Mouse (Mus musculus) ES-E14 (cell line): ENCODE measurements around the gene Gm42669.

ENCODE experiments used
- CHD2 ChIP-seq: IDR thresholded peaks from 2 replicates; pipeline ENCODE4 v1.6.1; 2014; ENCODE audit warnings: mild to moderate bottlenecking, low read depth, low read length, inconsistent platforms
- HCFC1 ChIP-seq: IDR thresholded peaks from 2 replicates; pipeline ENCODE4 v1.6.1; 2012; ENCODE audit warnings: low read length, inconsistent platforms, borderline replicate concordance; ENCODE audit not compliant: insufficient read depth
- MAFK ChIP-seq: IDR thresholded peaks from 2 replicates; pipeline ENCODE4 v1.6.1; 2014; ENCODE audit warnings: mild to moderate bottlenecking, low read depth, low read length, inconsistent platforms; ENCODE audit not compliant: insufficient read depth
- ZC3H11A ChIP-seq: IDR thresholded peaks from 2 replicates; pipeline ENCODE4 v1.6.1; 2012; ENCODE audit warnings: low read depth, mild to moderate bottlenecking, inconsistent platforms, low read length, borderline replicate concordance
- ZNF384 ChIP-seq: IDR thresholded peaks from 2 replicates; pipeline ENCODE4 v1.6.1; 2012; ENCODE audit warnings: low read depth, low read length, inconsistent platforms

DNA sequence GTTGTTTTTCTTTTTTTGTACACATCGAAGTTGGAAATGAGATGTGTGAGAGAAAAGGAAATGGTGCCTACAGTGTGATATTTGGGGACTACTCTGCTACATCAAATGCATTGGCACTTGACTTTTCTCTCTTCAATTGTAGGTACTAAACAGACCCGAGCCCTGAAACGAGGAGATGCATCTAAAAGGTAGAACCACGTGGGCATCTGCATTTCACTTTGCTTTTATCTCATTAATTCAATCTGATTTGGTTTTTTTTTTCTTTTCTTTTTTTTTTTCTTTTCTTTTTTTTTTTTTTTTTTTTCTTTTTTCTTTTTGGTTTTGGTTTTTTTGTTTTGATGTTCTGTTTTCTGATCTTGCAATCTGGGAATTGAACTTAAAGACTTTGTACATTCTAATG, 91.0 kb downstream of the Gm42669 start:
- TF ChIP-seq ZNF384, result peak; percentile 69
- no peak for TF ChIP-seq ZC3H11A
- TF ChIP-seq HCFC1, result no peak
- no peak for TF ChIP-seq MAFK
- TF ChIP-seq CHD2, result no peak
